Mouse (Mus musculus): ENCODE measurements at regions not wholly inside any gene's neighbourhood (a gene's known extent, or its start where the extent isn't known, plus 50 kb on each side); places are given as distances from the start of the nearest gene placed in this dataset.

DNA sequence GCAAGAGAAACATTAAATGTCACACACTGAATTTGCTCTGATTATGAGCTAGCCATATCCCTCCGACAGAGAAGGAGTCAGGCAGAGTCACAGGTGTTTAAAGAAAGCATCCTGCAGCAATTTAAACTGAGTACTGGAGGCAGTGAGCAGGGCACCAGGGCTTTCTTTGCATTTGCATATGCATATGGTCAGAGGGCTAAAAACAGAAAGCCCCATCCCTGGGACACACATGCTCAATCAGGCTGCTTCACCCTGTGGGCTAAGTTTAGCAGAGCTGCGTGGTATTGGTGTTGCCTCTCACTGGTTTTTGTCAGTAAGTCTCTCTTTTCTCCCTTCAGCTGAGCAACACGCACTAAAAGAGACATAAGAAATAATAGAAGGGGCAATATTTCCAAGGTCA lies 289.9 kb upstream of the Rps6ka3 start:
- no peak for DNase-seq (ENCODE audit: low read depth)

- no peak for DNase-seq (ENCODE audit: low read depth)
Observed at GRCm38 (mm10) chrX:158921424-158921823, 288.7 kb upstream of the Rps6ka3 start.

DNA sequence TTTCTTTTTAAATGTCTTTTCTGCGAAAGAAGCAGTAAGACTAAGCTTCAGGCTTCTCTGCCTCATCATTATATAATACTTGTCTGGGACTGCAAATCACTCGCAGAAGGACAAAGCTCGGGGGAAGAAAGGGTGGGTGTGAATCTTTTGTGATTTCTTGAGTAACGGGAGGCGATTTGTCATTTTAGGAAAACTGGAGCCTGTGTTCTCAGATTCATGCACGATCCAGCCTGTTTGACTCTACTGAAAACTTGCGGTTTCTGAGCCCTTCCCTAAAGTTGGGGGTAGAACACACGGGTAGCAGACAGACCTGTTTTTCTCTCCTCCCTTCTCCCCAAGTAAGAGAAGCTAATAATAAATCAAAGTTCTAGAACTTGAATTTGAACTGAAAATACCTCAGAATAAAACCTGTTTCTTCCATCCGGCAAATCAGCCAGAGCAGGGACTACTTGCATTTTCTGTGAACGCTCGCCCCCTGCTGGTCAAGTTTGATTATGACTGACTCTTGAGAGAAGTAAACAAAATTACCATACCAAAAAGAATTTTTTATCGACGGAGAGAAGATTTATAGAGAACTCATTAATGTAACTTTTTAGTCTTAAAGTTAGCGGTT lies 288.2 kb upstream of the Rps6ka3 start:
- DNase-seq (ENCODE audit: low read depth): peak; percentile 27

DNA sequence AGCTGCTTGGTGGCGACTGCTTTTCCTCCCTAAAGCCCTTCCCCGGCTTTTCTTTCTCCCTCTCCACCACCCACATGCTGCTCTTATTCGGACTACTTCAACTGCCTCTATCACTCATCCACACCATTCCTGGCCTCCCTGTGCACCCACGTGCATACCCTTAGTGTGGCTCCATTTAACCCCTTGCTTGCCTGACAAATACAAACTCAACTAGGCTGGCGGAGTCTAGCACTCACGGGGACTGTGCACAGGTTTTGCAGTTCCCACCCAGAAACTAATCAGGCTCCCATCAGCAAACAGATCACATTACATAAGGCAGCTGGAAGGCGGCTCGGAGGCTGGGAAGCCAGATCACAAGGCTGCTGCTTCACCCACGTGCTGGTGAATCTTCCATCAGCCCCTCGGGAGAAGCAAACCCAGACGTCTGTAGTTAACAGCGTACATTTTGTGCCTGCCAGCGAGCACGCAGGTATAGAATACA lies 287.0 kb upstream of the Rps6ka3 start:
- DNase-seq (ENCODE audit: low read depth): no peak

- no peak for DNase-seq (ENCODE audit: low read depth)
Observed at GRCm38 (mm10) chrX:158923657-158924489, 286.2 kb upstream of the Rps6ka3 start.

- no peak for DNase-seq (ENCODE audit: low read depth)
Observed at GRCm38 (mm10) chrX:158924490-158925398, 285.4 kb upstream of the Rps6ka3 start.

DNA sequence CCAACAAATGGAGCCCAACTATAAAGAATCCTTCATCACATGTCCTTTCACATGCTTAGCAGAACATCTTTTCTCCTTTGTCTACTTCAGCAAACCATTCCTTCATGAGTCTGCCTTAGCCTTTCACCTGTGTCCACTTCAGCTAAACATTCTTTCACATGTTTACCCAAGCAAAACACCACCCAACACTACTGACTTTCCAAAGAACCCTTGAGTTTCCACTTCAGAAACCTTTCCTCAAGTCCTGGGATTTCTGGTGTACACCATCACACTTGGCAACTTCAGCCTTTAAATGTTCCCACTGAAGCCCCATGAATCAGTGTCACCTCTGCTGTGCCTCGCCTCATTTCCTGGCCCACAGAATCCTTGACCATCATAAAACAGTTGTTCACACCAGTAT lies 278.2 kb upstream of the Rps6ka3 start:
- no peak for DNase-seq (ENCODE audit: low read depth)

GRCm38 (mm10) chrX:158947191-158947590 lies 262.9 kb upstream of the Rps6ka3 start:
- no peak for DNase-seq (ENCODE audit: low read depth)

DNA sequence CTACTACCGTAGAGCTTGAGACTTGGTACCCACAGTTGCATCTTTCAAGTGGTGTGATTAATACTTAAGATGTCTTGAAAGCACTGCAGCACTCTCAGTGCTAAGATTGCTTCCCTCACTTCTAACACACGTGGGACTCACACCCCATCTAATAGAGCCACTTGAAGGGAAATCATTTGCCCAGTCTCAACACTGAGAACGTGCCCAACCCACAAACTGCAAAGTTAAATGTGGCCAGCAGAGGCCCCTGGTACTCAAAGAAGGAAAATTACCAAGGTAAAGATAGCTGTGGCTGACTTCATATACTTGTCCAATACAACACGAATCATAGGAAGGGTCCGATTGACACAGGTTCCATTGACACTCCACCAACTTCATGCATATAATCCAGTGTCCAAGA lies 238.4 kb upstream of the Rps6ka3 start:
- DNase-seq (ENCODE audit: low read depth): no peak

DNA sequence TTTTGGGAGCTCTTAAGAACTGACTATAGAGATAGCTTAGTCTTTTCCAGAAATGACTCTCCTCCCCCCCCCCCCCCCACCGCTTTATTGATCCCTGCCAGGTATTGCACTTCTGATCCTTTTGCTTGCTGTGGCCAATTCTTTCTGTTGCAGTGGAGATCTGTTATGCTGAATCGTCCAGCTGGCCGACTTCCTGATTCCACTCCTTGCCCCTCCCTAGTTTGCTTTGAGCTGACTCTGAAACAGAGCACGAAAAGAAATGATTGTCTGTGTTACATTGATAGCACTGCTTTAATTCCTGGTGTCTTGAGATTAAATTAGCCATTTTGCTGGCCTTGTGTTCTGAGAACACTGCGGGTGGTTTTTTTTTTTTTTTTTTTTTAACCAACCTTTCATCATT lies 233.5 kb upstream of the Rps6ka3 start:
- no peak for DNase-seq (ENCODE audit: low read depth)

DNA sequence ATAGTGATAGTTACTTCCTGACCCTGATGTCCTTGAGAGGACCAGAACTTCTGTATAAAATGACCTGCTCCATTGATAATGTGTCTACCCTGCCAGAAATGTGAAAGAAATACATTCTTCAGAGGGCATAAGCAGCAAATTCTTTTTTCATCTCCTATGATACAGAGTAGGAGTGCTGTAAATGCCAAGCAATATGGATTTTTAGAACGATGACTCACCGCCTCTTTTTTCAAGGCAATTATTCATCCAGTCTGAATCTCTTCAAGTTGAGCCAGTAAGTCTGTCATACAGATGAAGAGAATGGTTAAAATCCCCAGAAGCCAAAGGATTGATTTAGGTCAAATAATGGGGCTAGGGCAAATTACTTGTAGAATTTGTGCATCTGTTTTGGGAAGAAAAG lies 225.4 kb upstream of the Rps6ka3 start:
- no peak for DNase-seq (ENCODE audit: low read depth)

DNA sequence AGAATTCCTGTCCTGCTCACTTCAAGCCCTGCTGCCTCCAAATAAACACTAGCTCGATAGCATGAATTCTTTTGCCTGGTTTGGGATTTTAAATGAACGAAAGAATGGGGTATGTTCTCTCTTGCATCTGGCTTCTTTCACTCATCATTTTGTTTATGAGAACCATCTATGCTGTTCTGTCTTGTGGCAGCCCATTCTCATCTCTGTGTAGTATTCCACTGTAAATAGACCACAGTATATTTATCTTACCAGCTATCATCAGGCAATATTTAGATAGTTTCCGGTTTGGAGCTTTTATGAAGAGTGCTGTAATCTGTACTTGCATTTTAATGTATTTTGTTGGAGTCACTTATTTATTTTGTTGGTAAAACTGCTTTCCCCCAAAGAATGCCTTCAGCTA lies 222.4 kb upstream of the Rps6ka3 start:
- no peak for DNase-seq (ENCODE audit: low read depth)

- no peak for DNase-seq (ENCODE audit: low read depth)
Observed at GRCm38 (mm10) chrX:159018955-159019354, 191.2 kb upstream of the Rps6ka3 start.

DNA sequence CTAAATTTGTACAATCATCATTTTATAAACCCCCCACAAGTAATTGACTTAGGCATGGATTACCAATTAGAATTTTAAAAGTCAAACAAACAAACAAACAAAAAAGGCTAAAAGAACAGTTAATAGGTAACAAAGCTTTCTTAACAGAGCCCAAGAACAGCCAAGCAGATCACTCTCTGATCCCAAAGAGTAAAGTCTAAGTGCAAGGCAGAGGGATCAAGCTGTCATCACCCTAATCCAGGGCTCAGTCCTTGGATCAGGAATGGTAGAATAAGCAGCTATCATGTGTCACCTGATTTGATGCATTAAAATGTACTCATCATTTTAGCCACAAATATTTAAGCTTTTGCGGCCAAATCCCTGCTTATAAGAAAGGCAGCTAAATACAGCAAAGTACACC lies 183.8 kb upstream of the Rps6ka3 start:
- no peak for DNase-seq (ENCODE audit: low read depth)

- DNase-seq (ENCODE audit: low read depth): no peak
Observed at GRCm38 (mm10) chrX:159031927-159032326, 178.2 kb upstream of the Rps6ka3 start.

DNA sequence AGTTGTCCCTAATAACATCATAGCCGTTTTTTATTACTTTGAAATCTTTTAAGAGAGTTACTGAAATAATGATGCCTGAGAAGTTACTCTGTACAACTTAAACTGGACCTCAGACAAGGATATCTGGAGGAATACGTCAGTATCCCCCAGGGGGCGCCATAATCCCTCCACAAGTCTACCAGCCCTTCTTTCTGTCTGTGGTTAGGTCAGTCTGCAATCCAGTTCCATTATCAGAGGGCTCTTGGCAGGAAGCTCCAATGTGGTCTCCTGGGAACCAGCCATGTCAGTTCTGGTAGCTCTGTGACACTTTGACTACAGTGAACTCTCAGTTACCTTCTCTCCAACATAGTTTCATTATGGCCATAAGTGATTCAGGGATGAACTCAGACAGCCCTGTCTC lies 166.7 kb upstream of the Rps6ka3 start:
- peak; percentile 20 for DNase-seq (ENCODE audit: low read depth)

DNA sequence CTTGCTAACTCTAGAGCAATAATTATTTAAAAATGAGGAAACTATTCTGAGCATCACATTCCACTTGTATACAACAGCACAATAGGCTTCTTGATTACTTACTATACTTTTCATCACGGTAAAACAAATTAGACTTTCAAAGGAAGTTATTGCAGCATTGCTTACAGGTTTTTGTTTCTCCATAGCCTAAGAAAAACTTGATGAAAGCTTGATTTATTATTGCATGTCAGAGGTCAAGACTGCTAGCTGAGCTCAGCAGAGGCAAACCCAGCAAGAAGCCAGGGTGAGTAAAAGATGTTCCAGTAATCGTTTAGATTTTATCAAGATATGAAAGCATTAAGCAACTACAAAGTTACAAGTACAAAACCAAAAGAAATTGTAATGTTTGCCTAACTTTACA lies 162.2 kb upstream of the Rps6ka3 start:
- DNase-seq (ENCODE audit: low read depth): no peak

GRCm38 (mm10) chrX:159055689-159056461 lies 154.2 kb upstream of the Rps6ka3 start:
- no peak for DNase-seq (ENCODE audit: low read depth)

GRCm38 (mm10) chrX:159056462-159056805 lies 153.7 kb upstream of the Rps6ka3 start:
- no peak for DNase-seq (ENCODE audit: low read depth)

- no peak for DNase-seq (ENCODE audit: low read depth)
Observed at GRCm38 (mm10) chrX:159058931-159059330, 151.2 kb upstream of the Rps6ka3 start.

GRCm38 (mm10) chrX:159061322-159061721 lies 148.8 kb upstream of the Rps6ka3 start:
- DNase-seq (ENCODE audit: low read depth): no peak

DNA sequence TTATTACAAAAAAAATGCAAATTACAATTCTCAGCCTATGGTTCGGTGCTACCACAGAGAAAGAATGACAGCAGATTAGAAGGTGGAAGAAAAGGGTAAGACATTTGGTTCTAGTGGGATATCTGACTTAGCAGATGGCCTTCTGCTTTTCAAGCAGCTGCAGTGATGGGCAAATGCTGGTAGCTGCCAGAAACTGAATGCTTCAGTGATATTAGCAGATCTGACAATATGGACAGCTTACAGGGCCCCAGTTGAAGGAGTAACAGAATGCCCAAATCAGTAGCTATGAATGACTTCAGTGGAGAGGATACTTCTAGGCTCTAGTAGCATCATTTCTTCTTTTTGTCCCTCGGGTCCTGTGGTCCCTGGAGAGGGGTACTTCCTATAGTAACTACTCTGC lies 143.9 kb upstream of the Rps6ka3 start:
- no peak for DNase-seq (ENCODE audit: low read depth)
